Mouse (Mus musculus): Measurements from ENCODE around the gene Rybp. TPM values are rescaled to one million over a fixed set of nuclear protein-coding genes. Genes with fewer than 3 reads are reported as not detected.

Rybp gene
- total RNA-seq, 2 experiments from 2014 or later, result 15.4 to 34.5 TPM

- no peak for ATAC-seq (replicated peaks; ENCODE audit: poor library complexity)
These were observed 66.2 kb downstream of the Rybp start for GRCm38 (mm10) chr6:100220917-100221560.

GRCm38 (mm10) chr6:100219971-100220370, 67.3 kb downstream of the Rybp start:
- no peak for ATAC-seq (replicated peaks; ENCODE audit: poor library complexity)

- no peak for ATAC-seq (replicated peaks; ENCODE audit: poor library complexity)
These were observed 68.5 kb downstream of the Rybp start for GRCm38 (mm10) chr6:100218541-100219341.

GRCm38 (mm10) chr6:100217507-100217906, 69.8 kb downstream of the Rybp start:
- ATAC-seq (replicated peaks; ENCODE audit: poor library complexity), result no peak

- no peak for ATAC-seq (replicated peaks; ENCODE audit: poor library complexity)
These were observed 70.3 kb downstream of the Rybp start for GRCm38 (mm10) chr6:100216945-100217344.

- ATAC-seq (replicated peaks; ENCODE audit: poor library complexity), result no peak
These were observed 71.5 kb downstream of the Rybp start for GRCm38 (mm10) chr6:100215809-100216208.

- peak; percentile 54 for ATAC-seq (replicated peaks; ENCODE audit: poor library complexity)
These were observed 73.0 kb downstream of the Rybp start for GRCm38 (mm10) chr6:100214132-100214913.

GRCm38 (mm10) chr6:100213596-100213995, 73.7 kb downstream of the Rybp start:
- ATAC-seq (replicated peaks; ENCODE audit: poor library complexity), result peak; percentile 42

GRCm38 (mm10) chr6:100212820-100213219, 74.5 kb downstream of the Rybp start:
- no peak for ATAC-seq (replicated peaks; ENCODE audit: poor library complexity)

- no peak for ATAC-seq (replicated peaks; ENCODE audit: poor library complexity)
These were observed 75.6 kb downstream of the Rybp start for GRCm38 (mm10) chr6:100211646-100212045.

- ATAC-seq (replicated peaks; ENCODE audit: poor library complexity), result no peak
These were observed 76.8 kb downstream of the Rybp start for GRCm38 (mm10) chr6:100210517-100210916.

- ATAC-seq (replicated peaks; ENCODE audit: poor library complexity), result peak; percentile 50; the same call in 1 of the 2 replicates
These were observed 80.5 kb downstream of the Rybp start for GRCm38 (mm10) chr6:100206741-100207275.

GRCm38 (mm10) chr6:100206261-100206660, 81.0 kb downstream of the Rybp start:
- no peak for ATAC-seq (replicated peaks; ENCODE audit: poor library complexity)

- ATAC-seq (replicated peaks; ENCODE audit: poor library complexity), result no peak
These were observed 82.8 kb downstream of the Rybp start for GRCm38 (mm10) chr6:100204436-100204835.

GRCm38 (mm10) chr6:100203492-100203891, 83.8 kb downstream of the Rybp start:
- no peak for ATAC-seq (replicated peaks; ENCODE audit: poor library complexity)

- ATAC-seq (replicated peaks; ENCODE audit: poor library complexity), result no peak
These were observed 85.2 kb downstream of the Rybp start for GRCm38 (mm10) chr6:100202091-100202490.

- no peak for ATAC-seq (replicated peaks; ENCODE audit: poor library complexity)
These were observed 90.2 kb downstream of the Rybp start for GRCm38 (mm10) chr6:100197102-100197501.

GRCm38 (mm10) chr6:100195870-100196409, 91.3 kb downstream of the Rybp start:
- ATAC-seq (replicated peaks; ENCODE audit: poor library complexity), result no peak

GRCm38 (mm10) chr6:100195091-100195490, 92.2 kb downstream of the Rybp start:
- no peak for ATAC-seq (replicated peaks; ENCODE audit: poor library complexity)

- ATAC-seq (replicated peaks; ENCODE audit: poor library complexity), result no peak
These were observed 93.5 kb downstream of the Rybp start for GRCm38 (mm10) chr6:100193760-100194159.

- ATAC-seq (replicated peaks; ENCODE audit: poor library complexity), result peak; percentile 36
These were observed 94.5 kb downstream of the Rybp start for GRCm38 (mm10) chr6:100192691-100193229.

All from megakaryocyte progenitor cell, adult 5-6 weeks (primary cell).